Mouse (Mus musculus) cerebellum, adult 2 months (tissue): ENCODE measurements around the gene Pitpnm2. TPM values are rescaled to one million over a fixed set of nuclear protein-coding genes. Genes with fewer than 3 reads are reported as not detected.

ENCODE experiments used
- DNase-seq, 2 experiments: peaks; one replicate each; pipeline ENCODE4 v3.0.0; 2021
- H3K27ac ChIP-seq: fragments of 200-500 bp; 2 replicates; pipeline ENCODE4 v1.5.1; 2012; ENCODE audit warnings: low read length, control low read depth, inconsistent platforms; ENCODE audit not compliant: insufficient read depth
- H3K27me3 ChIP-seq: fragments of 200-500 bp; 2 replicates; pipeline ENCODE4 v1.6.1; 2012; ENCODE audit warnings: inconsistent platforms, mild to moderate bottlenecking, low read length, moderate library complexity; ENCODE audit not compliant: control insufficient read depth, insufficient read depth
- H3K4me1 ChIP-seq: fragments of 200-500 bp; 2 replicates; pipeline ENCODE4 v1.6.1; 2011; ENCODE audit warnings: low read length; ENCODE audit not compliant: control insufficient read depth, insufficient read depth
- H3K4me3 ChIP-seq: fragments of 200-500 bp; replicated peaks from 2 replicates; pipeline ENCODE3; 2011; ENCODE audit warnings: mild to moderate bottlenecking, low read depth, low read length, control low read depth; ENCODE audit not compliant: insufficient read depth
- CTCF ChIP-seq: fragments of 200-500 bp; IDR thresholded peaks from 2 replicates; pipeline ENCODE4 v1.5.1; 2011; ENCODE audit warnings: low read depth, mild to moderate bottlenecking, control low read depth, low read length, moderate library complexity, borderline replicate concordance; ENCODE audit not compliant: insufficient read depth
- POLR2A ChIP-seq: fragments of 200-500 bp; IDR thresholded peaks from 2 replicates; pipeline ENCODE4 v1.6.1; 2011; ENCODE audit warnings: low read length, control low read depth, borderline replicate concordance; ENCODE audit not compliant: insufficient read depth
- WGBS: fragments of 180-500 bp; shearing (Covaris S2); methylation state at CpG from one replicate; pipeline ENCODE4 v1.1.7; 2018; 5-methylcytosine and 5-hydroxymethylcytosine counted together
- polyA plus RNA-seq: library from polyadenylated mRNA; depleted of rRNA; stranded (reverse); fragments of >200 nt; gene quantifications from 2 replicates; pipeline ENCODE4 v1.2.3, GENCODE M21; 2012

The Pitpnm2 gene
- polyA plus RNA-seq, 1 experiment = 54.2 TPM

GRCm38 (mm10) chr5:124216403-124216802 is 33.2 kb downstream of the Pitpnm2 start:
- no peaks in the 10 kb centered on the region for H3K27me3 ChIP-seq
- 87% methylated on average over 6 of the region's 6 CpGs for WGBS
- H3K4me1 ChIP-seq = peaks cover 26% of the 10 kb centered on the region
- H3K27ac ChIP-seq = no peak overlapping the region
- TF ChIP-seq POLR2A (no peak), CTCF (no peak)
- no peak overlapping the region for H3K4me3 ChIP-seq
- DNase-seq = no peak

GRCm38 (mm10) chr5:124215647-124216046 is 33.9 kb downstream of the Pitpnm2 start:
- no peak overlapping the region for H3K27ac ChIP-seq
- TF ChIP-seq CTCF (no peak), POLR2A (no peak)
- no peaks in the 10 kb centered on the region for H3K27me3 ChIP-seq
- WGBS = 73% methylated on average over 10 of the region's 10 CpGs
- DNase-seq = no peak
- H3K4me1 ChIP-seq = peaks cover 29% of the 10 kb centered on the region
- no peak overlapping the region for H3K4me3 ChIP-seq

DNA sequence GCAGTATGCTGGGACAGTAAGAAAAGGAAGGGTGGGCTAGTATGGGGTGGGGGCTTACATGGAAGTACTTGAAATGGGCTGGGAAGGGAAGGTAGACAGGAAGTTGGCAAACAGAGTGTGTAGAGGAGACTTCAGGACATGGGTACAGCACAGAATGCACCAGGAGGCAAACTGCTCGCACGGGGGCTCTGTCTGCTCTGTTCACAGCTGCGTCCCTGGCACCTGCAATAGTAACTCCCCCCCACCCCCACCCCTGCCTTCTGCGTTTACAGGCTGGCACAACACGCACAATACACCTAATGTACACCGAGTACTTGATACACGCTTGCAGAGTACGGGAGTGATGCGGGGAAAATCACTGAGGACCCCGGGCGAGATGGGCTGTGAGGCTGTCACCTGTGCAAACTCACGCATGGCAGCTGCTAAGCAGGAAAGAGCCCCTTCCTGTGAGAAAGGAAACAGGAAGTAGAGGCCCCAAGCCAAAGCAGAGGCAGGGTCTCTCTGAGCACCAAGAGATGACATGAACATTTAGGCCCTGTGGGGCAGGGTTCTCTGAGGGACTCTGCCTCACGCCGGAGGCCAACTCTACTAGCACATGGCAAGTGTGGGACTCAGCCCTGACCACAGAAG is 34.9 kb downstream of the Pitpnm2 start:
- no peak overlapping the region for H3K4me3 ChIP-seq
- 74% methylated on average over 14 of the region's 14 CpGs for WGBS
- no peak for TF ChIP-seq POLR2A
- no peak for TF ChIP-seq CTCF
- peaks cover 38% of the 10 kb centered on the region for H3K4me1 ChIP-seq
- DNase-seq = no peak
- no peaks in the 10 kb centered on the region for H3K27me3 ChIP-seq
- no peak overlapping the region for H3K27ac ChIP-seq

DNA sequence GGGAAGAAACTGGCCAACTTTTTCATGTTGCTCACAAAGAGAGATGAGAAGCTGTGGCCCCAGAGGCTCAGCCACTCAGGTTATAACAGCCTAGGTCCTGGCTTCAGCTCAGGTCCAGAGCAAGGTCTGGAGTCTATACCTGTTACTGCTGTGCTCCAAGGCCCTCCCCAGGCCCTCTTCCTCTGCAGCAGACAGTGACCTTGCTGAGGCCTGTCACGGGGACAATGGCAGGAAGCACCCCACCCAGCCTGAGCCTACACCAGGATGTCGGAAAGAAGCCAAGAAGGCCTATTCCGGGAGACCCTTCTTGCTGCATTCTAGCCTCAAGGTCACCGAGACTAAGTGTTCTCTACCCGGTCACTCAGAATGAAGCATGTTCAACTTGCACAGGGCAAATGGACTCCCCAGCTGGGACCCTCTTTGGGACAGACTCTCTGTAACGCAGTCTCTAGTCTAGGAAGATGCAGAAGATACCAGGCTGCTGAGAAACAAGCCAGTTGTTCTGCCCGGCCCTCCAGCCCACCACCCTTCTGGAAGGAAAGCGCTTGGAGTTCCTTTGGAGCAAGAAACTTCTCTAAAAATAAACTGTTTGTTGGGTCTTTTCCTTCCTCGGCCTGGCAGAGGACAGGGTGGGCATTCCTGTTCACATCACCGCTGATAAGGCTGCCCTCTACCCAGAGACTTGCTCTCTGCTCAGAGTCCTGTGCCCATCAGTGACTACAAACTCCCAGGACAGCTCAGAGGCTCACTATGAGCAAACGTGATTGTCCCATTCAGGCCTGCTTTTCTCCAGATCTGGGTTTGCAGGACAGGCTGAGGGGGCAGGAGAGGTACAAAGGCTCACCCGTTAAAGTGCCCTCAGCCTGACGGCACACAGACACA is 35.7 kb downstream of the Pitpnm2 start:
- H3K27ac ChIP-seq = no peak overlapping the region; the same call in 1 of the 2 replicates

DNA sequence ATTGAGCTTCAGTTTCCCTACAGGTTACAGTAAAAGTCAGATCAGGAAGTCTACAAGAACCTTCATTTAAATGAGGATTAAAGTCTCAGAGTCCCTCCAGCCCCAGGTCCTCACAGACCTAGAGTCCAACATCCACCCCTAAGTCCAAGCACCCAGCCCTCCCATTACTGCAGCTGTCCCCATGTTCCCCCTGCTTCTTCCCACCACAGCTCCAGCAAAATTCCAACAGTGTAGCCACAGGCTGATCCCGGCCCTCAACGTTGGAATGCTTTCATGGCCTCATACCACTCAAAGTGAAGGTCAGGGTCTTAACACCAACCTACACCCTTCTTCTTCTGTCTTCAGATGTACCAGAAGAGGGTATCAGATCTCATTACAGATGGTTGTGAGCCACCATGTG is 37.9 kb downstream of the Pitpnm2 start:
- Histone ChIP-seq H3K27ac (no peak overlapping the region), H3K4me1 (peaks cover 26% of the 10 kb centered on the region), H3K27me3 (no peaks in the 10 kb centered on the region), H3K4me3 (no peak overlapping the region)
- no peak for TF ChIP-seq CTCF
- TF ChIP-seq POLR2A = no peak
- WGBS = 87% methylated on average over 2 of the region's 2 CpGs
- DNase-seq = no peak

More for the DNA sequence above, 35.7 kb downstream of the Pitpnm2 start:
- Histone ChIP-seq H3K4me1 (peaks cover 37% of the 10 kb centered on the region), H3K27me3 (no peaks in the 10 kb centered on the region), H3K4me3 (no peak overlapping the region)
- 82% methylated on average over 13 of the region's 13 CpGs for WGBS
- no peak for DNase-seq
- TF ChIP-seq POLR2A (no peak), CTCF (no peak)

GRCm38 (mm10) chr5:124211234-124211633 is 38.3 kb downstream of the Pitpnm2 start:
- H3K4me1 ChIP-seq = peaks cover 30% of the 10 kb centered on the region
- no peak overlapping the region for H3K27ac ChIP-seq
- peak; percentile 64 to 75 for DNase-seq
- 14% methylated on average over 8 of the region's 8 CpGs for WGBS
- TF ChIP-seq POLR2A (no peak), CTCF (no peak)
- no peak overlapping the region for H3K4me3 ChIP-seq
- H3K27me3 ChIP-seq = no peaks in the 10 kb centered on the region

GRCm38 (mm10) chr5:124210281-124211016 is 39.1 kb downstream of the Pitpnm2 start:
- Histone ChIP-seq H3K4me1 (peaks cover 32% of the 10 kb centered on the region), H3K4me3 (no peak overlapping the region), H3K27ac (peak overlapping the region; percentile 32), H3K27me3 (no peaks in the 10 kb centered on the region)
- peak; percentile 62 to 73 for DNase-seq
- TF ChIP-seq POLR2A (no peak), CTCF (no peak)
- WGBS = 27% methylated on average over 18 of the region's 18 CpGs
